Mouse (Mus musculus): ENCODE measurements around the gene Arhgap9. TPM values are rescaled to one million over a fixed set of nuclear protein-coding genes. Genes with fewer than 3 reads are reported as not detected.

The Arhgap9 gene
- polyA plus RNA-seq, 1 experiment from 2014 or later = 3.1 TPM

- Histone ChIP-seq H3K4me1 (ENCODE audit: control insufficient read depth, insufficient read depth, low read length) (peaks cover 38% of the 10 kb centered on the region), H3K36me3 (ENCODE audit: control insufficient read depth, insufficient read depth, low read length) (peaks cover 43% of the 10 kb centered on the region), H3K4me3 (ENCODE audit: low read length) (peak overlapping the region; percentile 62), H3K9me3 (ENCODE audit: control insufficient read depth, low read length) (no peaks in the 10 kb centered on the region), H3K9ac (ENCODE audit: low read depth, low read length) (peak overlapping the region; percentile 65), H3K4me2 (replicated peaks; ENCODE audit: low read depth, low read length) (peak overlapping the region; percentile 90), H3K27me3 (ENCODE audit: control insufficient read depth, insufficient read depth, low read length) (no peaks in the 10 kb centered on the region), H3K27ac (ENCODE audit: low read depth, low read length) (peak overlapping the region; percentile 98)
- peak; percentile 91 for ATAC-seq (ENCODE audit: low FRiP score, low TSS enrichment)
- WGBS = 0% methylated on average over 36 of the region's 47 CpGs
Observed at GRCm38 (mm10) chr10:127290307-127290929, 31.3 kb upstream of the Arhgap9 start.

- Histone ChIP-seq H3K36me3 (ENCODE audit: control insufficient read depth, insufficient read depth, low read length) (peaks cover 43% of the 10 kb centered on the region), H3K4me1 (ENCODE audit: control insufficient read depth, insufficient read depth, low read length) (peaks cover 32% of the 10 kb centered on the region), H3K9me3 (ENCODE audit: control insufficient read depth, low read length) (no peaks in the 10 kb centered on the region), H3K27me3 (ENCODE audit: control insufficient read depth, insufficient read depth, low read length) (no peaks in the 10 kb centered on the region), H3K27ac (ENCODE audit: low read depth, low read length) (peak overlapping the region; percentile 90), H3K9ac (ENCODE audit: low read depth, low read length) (peak overlapping the region; percentile 65), H3K4me2 (replicated peaks; ENCODE audit: low read depth, low read length) (peak overlapping the region; percentile 90), H3K4me3 (ENCODE audit: low read length) (peak overlapping the region; percentile 62)
- WGBS = 3% methylated on average over 19 of the region's 19 CpGs
- ATAC-seq (ENCODE audit: low FRiP score, low TSS enrichment) = peak; percentile 37
Observed at GRCm38 (mm10) chr10:127290930-127291880, 30.6 kb upstream of the Arhgap9 start.

GRCm38 (mm10) chr10:127291881-127292638, 29.7 kb upstream of the Arhgap9 start:
- Histone ChIP-seq H3K9me3 (ENCODE audit: control insufficient read depth, low read length) (no peaks in the 10 kb centered on the region), H3K4me3 (ENCODE audit: low read length) (peak overlapping the region; percentile 62), H3K4me1 (ENCODE audit: control insufficient read depth, insufficient read depth, low read length) (peaks cover 24% of the 10 kb centered on the region), H3K9ac (ENCODE audit: low read depth, low read length) (peak overlapping the region; percentile 65), H3K27me3 (ENCODE audit: control insufficient read depth, insufficient read depth, low read length) (no peaks in the 10 kb centered on the region), H3K27ac (ENCODE audit: low read depth, low read length) (no peak overlapping the region), H3K36me3 (ENCODE audit: control insufficient read depth, insufficient read depth, low read length) (peaks cover 42% of the 10 kb centered on the region), H3K4me2 (replicated peaks; ENCODE audit: low read depth, low read length) (peak overlapping the region; percentile 90)
- 54% methylated on average over 5 of the region's 5 CpGs for WGBS
- ATAC-seq (ENCODE audit: low FRiP score, low TSS enrichment) = no peak

- Histone ChIP-seq H3K27ac (ENCODE audit: low read depth, low read length) (no peak overlapping the region), H3K4me1 (ENCODE audit: control insufficient read depth, insufficient read depth, low read length) (peaks cover 16% of the 10 kb centered on the region), H3K36me3 (ENCODE audit: control insufficient read depth, insufficient read depth, low read length) (peaks cover 48% of the 10 kb centered on the region), H3K9me3 (ENCODE audit: control insufficient read depth, low read length) (no peaks in the 10 kb centered on the region), H3K27me3 (ENCODE audit: control insufficient read depth, insufficient read depth, low read length) (no peaks in the 10 kb centered on the region), H3K4me3 (ENCODE audit: low read length) (no peak overlapping the region), H3K4me2 (replicated peaks; ENCODE audit: low read depth, low read length) (no peak overlapping the region), H3K9ac (ENCODE audit: low read depth, low read length) (no peak overlapping the region)
- WGBS = 87% methylated on average over 6 of the region's 6 CpGs
- no peak for ATAC-seq (ENCODE audit: low FRiP score, low TSS enrichment)
Observed at GRCm38 (mm10) chr10:127292987-127293538, 28.7 kb upstream of the Arhgap9 start.

- H3K36me3 ChIP-seq (ENCODE audit: control insufficient read depth, insufficient read depth, low read length) = peaks cover 53% of the 10 kb centered on the region
- no peak overlapping the region for H3K27ac ChIP-seq (ENCODE audit: low read depth, low read length)
Observed at GRCm38 (mm10) chr10:127293590-127294113, 28.1 kb upstream of the Arhgap9 start.

GRCm38 (mm10) chr10:127294895-127295510, 26.8 kb upstream of the Arhgap9 start:
- WGBS = 89% methylated on average over 10 of the region's 10 CpGs
- H3K4me3 ChIP-seq (ENCODE audit: low read length) = no peak overlapping the region
- ATAC-seq (ENCODE audit: low FRiP score, low TSS enrichment) = no peak
- no peak overlapping the region for H3K9ac ChIP-seq (ENCODE audit: low read depth, low read length)
- no peak overlapping the region for H3K4me2 ChIP-seq (replicated peaks; ENCODE audit: low read depth, low read length)
- H3K27me3 ChIP-seq (ENCODE audit: control insufficient read depth, insufficient read depth, low read length) = no peaks in the 10 kb centered on the region
- no peak overlapping the region for H3K27ac ChIP-seq (ENCODE audit: low read depth, low read length)
- H3K9me3 ChIP-seq (ENCODE audit: control insufficient read depth, low read length) = no peaks in the 10 kb centered on the region
- H3K4me1 ChIP-seq (ENCODE audit: control insufficient read depth, insufficient read depth, low read length) = peaks cover 11% of the 10 kb centered on the region
- H3K36me3 ChIP-seq (ENCODE audit: control insufficient read depth, insufficient read depth, low read length) = peaks cover 67% of the 10 kb centered on the region

More at GRCm38 (mm10) chr10:127293590-127294113, 28.1 kb upstream of the Arhgap9 start:
- no peak for ATAC-seq (ENCODE audit: low FRiP score, low TSS enrichment)
- no peak overlapping the region for H3K9ac ChIP-seq (ENCODE audit: low read depth, low read length)
- no peak overlapping the region for H3K4me3 ChIP-seq (ENCODE audit: low read length)
- H3K4me1 ChIP-seq (ENCODE audit: control insufficient read depth, insufficient read depth, low read length) = peaks cover 16% of the 10 kb centered on the region
- no peaks in the 10 kb centered on the region for H3K9me3 ChIP-seq (ENCODE audit: control insufficient read depth, low read length)
- 80% methylated on average over 3 of the region's 3 CpGs for WGBS
- H3K4me2 ChIP-seq (replicated peaks; ENCODE audit: low read depth, low read length) = no peak overlapping the region
- no peaks in the 10 kb centered on the region for H3K27me3 ChIP-seq (ENCODE audit: control insufficient read depth, insufficient read depth, low read length)

- 90% methylated on average over 24 of the region's 24 CpGs for WGBS
- no peak overlapping the region for H3K27ac ChIP-seq (ENCODE audit: low read depth, low read length)
- H3K4me3 ChIP-seq (ENCODE audit: low read length) = no peak overlapping the region
- ATAC-seq (ENCODE audit: low FRiP score, low TSS enrichment) = no peak
- no peak overlapping the region for H3K9ac ChIP-seq (ENCODE audit: low read depth, low read length)
- no peaks in the 10 kb centered on the region for H3K9me3 ChIP-seq (ENCODE audit: control insufficient read depth, low read length)
- H3K36me3 ChIP-seq (ENCODE audit: control insufficient read depth, insufficient read depth, low read length) = peaks cover 77% of the 10 kb centered on the region
- H3K4me1 ChIP-seq (ENCODE audit: control insufficient read depth, insufficient read depth, low read length) = peaks cover 11% of the 10 kb centered on the region
- no peaks in the 10 kb centered on the region for H3K27me3 ChIP-seq (ENCODE audit: control insufficient read depth, insufficient read depth, low read length)
- H3K4me2 ChIP-seq (replicated peaks; ENCODE audit: low read depth, low read length) = no peak overlapping the region
Observed at GRCm38 (mm10) chr10:127295986-127296794, 25.6 kb upstream of the Arhgap9 start.

Data from kidney, embryonic 14.5 days (tissue).